Mouse (Mus musculus): Measurements from ENCODE around the gene Hs3st5. TPM values are rescaled to one million over a fixed set of nuclear protein-coding genes. Genes with fewer than 3 reads are reported as not detected.

The Hs3st5 gene
- not detected in 2 replicates for polyA plus RNA-seq (2011; ENCODE audit: insufficient read depth, insufficient read length, low replicate concordance, missing spikeins)

DNA sequence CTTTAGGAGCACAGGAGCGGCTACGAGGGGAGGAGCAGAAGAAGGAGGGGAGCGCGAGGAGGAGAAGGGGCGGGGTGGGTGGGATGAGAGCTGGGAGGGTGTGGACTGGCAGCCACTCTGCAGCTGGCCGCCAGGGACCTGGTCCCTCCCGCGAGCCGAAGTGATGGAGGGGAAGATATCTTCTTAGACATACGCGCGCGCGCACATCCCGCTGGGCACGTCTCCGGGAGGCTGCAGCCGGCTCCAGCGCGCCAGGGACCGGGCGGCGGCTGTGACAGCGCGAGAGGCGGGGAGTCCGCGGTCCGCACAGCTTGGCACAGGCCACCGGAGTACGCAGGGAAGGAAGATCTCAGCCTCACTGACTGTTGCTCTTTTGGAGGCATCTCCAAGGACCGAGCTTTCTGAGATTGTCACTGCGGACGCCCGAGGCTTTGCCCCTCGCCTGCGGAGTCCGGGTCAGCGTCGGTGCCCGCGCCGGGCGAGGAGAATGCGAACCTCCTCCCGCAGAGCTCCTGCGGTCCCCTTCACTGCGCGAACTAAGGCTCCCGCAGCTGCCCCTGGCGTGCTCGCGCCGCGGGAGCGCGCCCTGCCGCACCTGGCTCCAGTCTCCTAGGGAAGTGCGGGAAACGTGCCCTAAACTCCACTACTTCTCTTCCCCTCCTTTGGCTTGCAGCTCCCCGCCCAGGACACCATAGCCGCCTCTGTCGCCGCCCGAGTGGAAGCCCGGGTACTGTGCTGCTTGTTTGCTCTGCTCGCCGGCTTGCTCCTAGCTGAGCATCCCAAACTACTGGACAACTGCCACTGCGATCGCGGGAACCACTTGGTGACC lies at the start of gene Hs3st5:
Gene Hs3st5, plus strand, starts transcription at position 88 of the 829 bp plus-strand sequence.
- 1% methylated on average over 71 of the region's 71 CpGs for WGBS
- Histone ChIP-seq H3K4me3 (replicated peaks; ENCODE audit: control insufficient read depth, low read depth, low read length) (no peak within 1 kb of the TSS), H3K27ac (ENCODE audit: control insufficient read depth, insufficient read depth, low read depth, low read length, poor library complexity) (no peak within 1 kb of the TSS; the same call in 1 of the 2 replicates), H3K4me1 (ENCODE audit: control insufficient read depth, insufficient read depth, low read length) (no peaks in the 10 kb centered on the region)
- no peak for TF ChIP-seq CTCF (IDR thresholded peaks at IDR 0.05; ENCODE audit: control insufficient read depth, insufficient read depth, low read length)
- TF ChIP-seq POLR2A (IDR thresholded peaks at IDR 0.05; ENCODE audit: borderline replicate concordance, control insufficient read depth, low read depth, low read length): no peak

DNA sequence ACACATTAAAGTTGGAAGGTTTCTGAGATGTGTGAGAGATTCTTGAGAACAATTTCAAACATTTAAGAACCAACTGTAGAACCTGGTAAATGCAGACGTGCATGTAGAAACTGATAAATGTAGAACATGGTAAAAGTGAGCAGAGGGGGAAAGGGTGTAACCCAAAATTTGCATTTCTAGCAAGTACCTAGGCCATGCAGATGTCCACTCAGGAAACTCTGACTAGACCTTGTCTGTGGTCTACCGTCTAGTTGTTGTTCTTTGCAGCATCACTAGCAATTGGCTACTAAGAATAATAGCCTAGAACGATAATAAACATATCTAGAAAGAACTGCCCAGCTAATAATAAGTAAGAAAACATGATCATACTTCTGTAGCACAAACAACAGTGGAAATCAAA lies 38.0 kb upstream of the Hs3st5 start:
- Histone ChIP-seq H3K4me3 (replicated peaks; ENCODE audit: control insufficient read depth, low read depth, low read length) (no peak overlapping the region), H3K4me1 (ENCODE audit: control insufficient read depth, insufficient read depth, low read length) (no peaks in the 10 kb centered on the region), H3K27ac (ENCODE audit: control insufficient read depth, insufficient read depth, low read depth, low read length, poor library complexity) (no peak overlapping the region)
- WGBS: 75% methylated on average over 3 of the region's 3 CpGs
- no peak for TF ChIP-seq POLR2A (IDR thresholded peaks at IDR 0.05; ENCODE audit: borderline replicate concordance, control insufficient read depth, low read depth, low read length)
- no peak for TF ChIP-seq CTCF (IDR thresholded peaks at IDR 0.05; ENCODE audit: control insufficient read depth, insufficient read depth, low read length)

GRCm38 (mm10) chr10:36471135-36471534 lies 35.5 kb upstream of the Hs3st5 start:
- TF ChIP-seq POLR2A (IDR thresholded peaks at IDR 0.05; ENCODE audit: borderline replicate concordance, control insufficient read depth, low read depth, low read length) (no peak), CTCF (IDR thresholded peaks at IDR 0.05; ENCODE audit: control insufficient read depth, insufficient read depth, low read length) (no peak)
- H3K4me1 ChIP-seq (ENCODE audit: control insufficient read depth, insufficient read depth, low read length): no peaks in the 10 kb centered on the region
- 56% methylated on average over 3 of the region's 3 CpGs for WGBS
- no peak overlapping the region for H3K4me3 ChIP-seq (replicated peaks; ENCODE audit: control insufficient read depth, low read depth, low read length)
- H3K27ac ChIP-seq (ENCODE audit: control insufficient read depth, insufficient read depth, low read depth, low read length, poor library complexity): no peak overlapping the region

DNA sequence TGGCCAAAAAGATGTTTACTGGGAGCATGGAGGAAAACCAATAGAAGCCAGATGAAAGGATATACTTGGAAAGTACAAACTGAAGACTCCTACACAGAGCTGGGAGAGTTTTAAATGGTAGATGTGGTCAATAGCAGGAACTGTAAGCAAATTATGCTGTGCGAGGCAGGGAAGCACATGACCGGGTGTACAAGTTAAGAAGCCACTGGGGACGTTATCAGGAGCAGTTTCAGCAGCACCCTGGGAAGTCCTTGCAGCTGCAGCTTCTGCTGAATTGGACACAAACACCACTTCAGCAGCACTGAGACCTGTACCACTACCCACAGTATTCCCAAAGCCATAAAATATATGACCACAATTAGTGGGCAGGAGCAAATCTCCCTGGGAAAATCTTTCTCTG lies 31.8 kb upstream of the Hs3st5 start:
- no peaks in the 10 kb centered on the region for H3K4me1 ChIP-seq (ENCODE audit: control insufficient read depth, insufficient read depth, low read length)
- 50% methylated on average over 3 of the region's 3 CpGs for WGBS

DNA sequence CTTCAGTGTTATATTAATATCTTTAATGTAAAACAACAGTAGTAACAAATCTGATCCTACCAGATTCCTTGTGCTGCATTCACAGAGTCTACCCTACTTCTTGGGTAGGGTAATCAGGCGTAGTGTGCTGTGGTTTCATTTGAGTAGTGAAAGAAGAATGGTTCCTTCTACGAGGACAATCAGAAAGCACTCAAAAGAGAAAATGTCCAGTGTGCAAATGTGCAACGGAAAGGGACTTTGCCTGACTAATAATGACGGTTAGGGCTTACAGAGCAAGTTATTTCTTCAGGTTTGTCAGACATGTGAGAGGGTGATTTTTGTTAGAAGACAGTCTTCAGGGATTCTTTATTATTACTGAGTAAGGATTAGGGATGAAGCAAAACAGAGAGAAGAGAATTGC lies 29.1 kb upstream of the Hs3st5 start:
- TF ChIP-seq CTCF (IDR thresholded peaks at IDR 0.05; ENCODE audit: control insufficient read depth, insufficient read depth, low read length) (no peak), POLR2A (IDR thresholded peaks at IDR 0.05; ENCODE audit: borderline replicate concordance, control insufficient read depth, low read depth, low read length) (no peak)
- H3K4me3 ChIP-seq (replicated peaks; ENCODE audit: control insufficient read depth, low read depth, low read length): no peak overlapping the region
- WGBS: 73% methylated on average over 4 of the region's 4 CpGs
- no peaks in the 10 kb centered on the region for H3K4me1 ChIP-seq (ENCODE audit: control insufficient read depth, insufficient read depth, low read length)
- H3K27ac ChIP-seq (ENCODE audit: control insufficient read depth, insufficient read depth, low read depth, low read length, poor library complexity): no peak overlapping the region

More for the DNA sequence above, 31.8 kb upstream of the Hs3st5 start:
- Histone ChIP-seq H3K4me3 (replicated peaks; ENCODE audit: control insufficient read depth, low read depth, low read length) (no peak overlapping the region), H3K27ac (ENCODE audit: control insufficient read depth, insufficient read depth, low read depth, low read length, poor library complexity) (no peak overlapping the region)
- no peak for TF ChIP-seq CTCF (IDR thresholded peaks at IDR 0.05; ENCODE audit: control insufficient read depth, insufficient read depth, low read length)
- no peak for TF ChIP-seq POLR2A (IDR thresholded peaks at IDR 0.05; ENCODE audit: borderline replicate concordance, control insufficient read depth, low read depth, low read length)

DNA sequence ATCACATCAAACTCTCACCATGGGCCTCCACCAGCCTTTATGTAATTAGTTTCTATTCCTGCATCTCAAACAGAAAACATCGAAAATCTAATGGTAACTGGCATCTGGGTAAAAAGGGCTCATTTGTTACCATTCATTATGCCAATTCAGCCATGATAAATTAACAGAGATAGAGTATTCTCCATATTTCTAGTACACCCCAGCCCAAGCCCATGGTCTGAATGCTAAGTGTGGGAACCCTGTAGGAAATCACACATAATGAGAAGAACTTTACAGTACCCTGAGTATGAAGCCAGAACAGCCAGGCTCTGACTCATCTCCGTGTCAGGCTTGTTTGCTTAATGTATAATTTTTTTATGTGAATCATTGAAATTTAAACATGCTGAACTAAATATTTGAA lies 23.3 kb upstream of the Hs3st5 start:
- TF ChIP-seq POLR2A (IDR thresholded peaks at IDR 0.05; ENCODE audit: borderline replicate concordance, control insufficient read depth, low read depth, low read length): no peak
- no peak for TF ChIP-seq CTCF (IDR thresholded peaks at IDR 0.05; ENCODE audit: control insufficient read depth, insufficient read depth, low read length)
- H3K27ac ChIP-seq (ENCODE audit: control insufficient read depth, insufficient read depth, low read depth, low read length, poor library complexity): no peak overlapping the region
- no peak overlapping the region for H3K4me3 ChIP-seq (replicated peaks; ENCODE audit: control insufficient read depth, low read depth, low read length)
- H3K4me1 ChIP-seq (ENCODE audit: control insufficient read depth, insufficient read depth, low read length): no peaks in the 10 kb centered on the region
- 59% methylated on average over 2 of the region's 2 CpGs for WGBS

- H3K27ac ChIP-seq (ENCODE audit: control insufficient read depth, insufficient read depth, low read depth, low read length, poor library complexity): no peak overlapping the region
- no peaks in the 10 kb centered on the region for H3K4me1 ChIP-seq (ENCODE audit: control insufficient read depth, insufficient read depth, low read length)
- WGBS: 84% methylated on average over 3 of the region's 3 CpGs
- no peak overlapping the region for H3K4me3 ChIP-seq (replicated peaks; ENCODE audit: control insufficient read depth, low read depth, low read length)
- TF ChIP-seq CTCF (IDR thresholded peaks at IDR 0.05; ENCODE audit: control insufficient read depth, insufficient read depth, low read length) (no peak), POLR2A (IDR thresholded peaks at IDR 0.05; ENCODE audit: borderline replicate concordance, control insufficient read depth, low read depth, low read length) (no peak)
These were observed 22.6 kb upstream of the Hs3st5 start for GRCm38 (mm10) chr10:36484011-36484410.

- 76% methylated on average over 1 of the region's 1 CpGs for WGBS
- Histone ChIP-seq H3K4me3 (replicated peaks; ENCODE audit: control insufficient read depth, low read depth, low read length) (no peak overlapping the region), H3K27ac (ENCODE audit: control insufficient read depth, insufficient read depth, low read depth, low read length, poor library complexity) (no peak overlapping the region), H3K4me1 (ENCODE audit: control insufficient read depth, insufficient read depth, low read length) (no peaks in the 10 kb centered on the region)
- no peak for TF ChIP-seq CTCF (IDR thresholded peaks at IDR 0.05; ENCODE audit: control insufficient read depth, insufficient read depth, low read length)
- no peak for TF ChIP-seq POLR2A (IDR thresholded peaks at IDR 0.05; ENCODE audit: borderline replicate concordance, control insufficient read depth, low read depth, low read length)
These were observed 21.8 kb upstream of the Hs3st5 start for GRCm38 (mm10) chr10:36484728-36485300.

Data from bone marrow, adult 2 months (tissue).